Mouse (Mus musculus) liver, embryonic 16.5 days (tissue): ENCODE data around the gene Tnnc1. TPM values are rescaled to one million over a fixed set of nuclear protein-coding genes. Genes with fewer than 3 reads are reported as not detected.

Experiments used
- ATAC-seq: fragments of 200-750 bp; cut with Nextera tagmentation; 2 replicates; pipeline ENCODE4 v1.8.0; 2017; ENCODE audit warnings: low read depth, mild to moderate bottlenecking, moderate number of reproducible peaks, moderate library complexity
- H3K27ac ChIP-seq: fragments of 300-500 bp; sonication (generic); 2 replicates; pipeline ENCODE4 v1.5.1; 2014; ENCODE audit warnings: mild to moderate bottlenecking, low read length
- H3K27me3 ChIP-seq: fragments of 300-500 bp; sonication (generic); 2 replicates; pipeline ENCODE4 v1.6.1; 2014; ENCODE audit warnings: low read depth, low read length, mixed read lengths; ENCODE audit not compliant: control insufficient read depth, insufficient read depth
- H3K36me3 ChIP-seq: fragments of 300-500 bp; sonication (generic); 2 replicates; pipeline ENCODE4 v1.6.1; 2014; ENCODE audit warnings: mild to moderate bottlenecking; ENCODE audit not compliant: control insufficient read depth, insufficient read depth
- H3K4me1 ChIP-seq: fragments of 300-500 bp; sonication (generic); 2 replicates; pipeline ENCODE4 v1.6.1; 2014; ENCODE audit warnings: low read depth, low read length, mixed read lengths; ENCODE audit not compliant: control insufficient read depth
- H3K4me2 ChIP-seq: fragments of 300-500 bp; sonication (generic); 2 replicates; pipeline ENCODE4 v1.6.1; 2014; ENCODE audit warnings: low read depth, low read length, mixed read lengths
- H3K4me3 ChIP-seq: fragments of 300-500 bp; sonication (generic); 2 replicates; pipeline ENCODE4 v1.5.1; 2014; ENCODE audit warnings: low read depth, mild to moderate bottlenecking, low read length
- H3K9ac ChIP-seq: fragments of 300-500 bp; sonication (generic); 2 replicates; pipeline ENCODE4 v1.6.1; 2014; ENCODE audit warnings: low read depth, low read length
- H3K9me3 ChIP-seq: fragments of 300-500 bp; sonication (generic); replicated peaks from 2 replicates; pipeline ENCODE4 v1.6.1; 2016; ENCODE audit warnings: low read length; ENCODE audit not compliant: control insufficient read depth
- WGBS: fragments of 180-500 bp; shearing (Covaris S2); extraction: QIAGEN DNeasy Blood & Tissue Kit; methylation state at CpG from one replicate; pipeline ENCODE4 v1.1.7; 2014; ENCODE audit not compliant: insufficient replicate concordance; 5-methylcytosine and 5-hydroxymethylcytosine counted together
- polyA plus RNA-seq: library from polyadenylated mRNA; unstranded; fragments of >200 nt; fragmentation: Nextera tagmentation; extraction: Ambion mirVana; gene quantifications from 2 replicates; pipeline ENCODE4 v1.2.1, GENCODE M21; 2015

Gene Tnnc1
- polyA plus RNA-seq, 1 experiment from 2014 or later: 93.1 TPM

DNA sequence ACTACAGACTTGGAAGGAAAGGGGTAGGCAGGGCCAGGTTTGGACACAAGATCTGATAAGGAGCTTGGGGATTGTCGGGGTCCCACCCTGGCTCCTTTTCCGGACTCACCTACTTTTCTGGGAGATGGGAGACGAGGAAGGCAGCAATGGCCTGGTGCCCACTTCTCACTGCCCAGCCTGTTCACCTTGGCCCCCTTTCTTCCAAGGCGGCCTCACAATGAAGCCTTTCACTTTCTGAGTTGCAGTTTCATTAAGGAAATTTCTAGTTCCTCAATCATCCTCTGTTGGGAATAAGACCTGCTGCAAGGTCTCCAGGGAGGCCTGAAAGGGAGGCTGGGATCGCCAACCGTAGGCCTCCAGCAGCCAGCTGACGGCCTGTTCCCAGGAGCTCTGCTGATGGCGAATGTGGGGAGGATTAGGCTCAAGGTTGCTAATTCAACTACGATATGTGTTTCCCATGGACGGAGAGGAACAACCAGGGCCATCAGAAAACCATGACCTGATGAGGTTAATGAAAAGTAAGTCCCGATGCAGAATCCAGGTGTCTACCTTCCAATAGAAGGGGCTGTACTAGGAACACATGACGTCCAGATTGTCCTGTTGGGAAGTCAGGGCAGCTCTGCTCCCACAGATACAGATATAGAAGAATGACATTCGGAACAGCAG, 24.4 kb downstream of the Tnnc1 start:
- Histone ChIP-seq H3K27ac (no peak overlapping the region), H3K4me1 (peaks cover 2% of the 10 kb centered on the region), H3K36me3 (no peaks in the 10 kb centered on the region), H3K4me3 (no peak overlapping the region), H3K4me2 (no peak overlapping the region), H3K9me3 (no peaks in the 10 kb centered on the region), H3K9ac (no peak overlapping the region), H3K27me3 (0 out of 2 replicates have a peak, but pooled peaks cover 5% of the 10 kb centered on the region)
- ATAC-seq: no peak
- WGBS: 61% methylated on average over 13 of the region's 13 CpGs

DNA sequence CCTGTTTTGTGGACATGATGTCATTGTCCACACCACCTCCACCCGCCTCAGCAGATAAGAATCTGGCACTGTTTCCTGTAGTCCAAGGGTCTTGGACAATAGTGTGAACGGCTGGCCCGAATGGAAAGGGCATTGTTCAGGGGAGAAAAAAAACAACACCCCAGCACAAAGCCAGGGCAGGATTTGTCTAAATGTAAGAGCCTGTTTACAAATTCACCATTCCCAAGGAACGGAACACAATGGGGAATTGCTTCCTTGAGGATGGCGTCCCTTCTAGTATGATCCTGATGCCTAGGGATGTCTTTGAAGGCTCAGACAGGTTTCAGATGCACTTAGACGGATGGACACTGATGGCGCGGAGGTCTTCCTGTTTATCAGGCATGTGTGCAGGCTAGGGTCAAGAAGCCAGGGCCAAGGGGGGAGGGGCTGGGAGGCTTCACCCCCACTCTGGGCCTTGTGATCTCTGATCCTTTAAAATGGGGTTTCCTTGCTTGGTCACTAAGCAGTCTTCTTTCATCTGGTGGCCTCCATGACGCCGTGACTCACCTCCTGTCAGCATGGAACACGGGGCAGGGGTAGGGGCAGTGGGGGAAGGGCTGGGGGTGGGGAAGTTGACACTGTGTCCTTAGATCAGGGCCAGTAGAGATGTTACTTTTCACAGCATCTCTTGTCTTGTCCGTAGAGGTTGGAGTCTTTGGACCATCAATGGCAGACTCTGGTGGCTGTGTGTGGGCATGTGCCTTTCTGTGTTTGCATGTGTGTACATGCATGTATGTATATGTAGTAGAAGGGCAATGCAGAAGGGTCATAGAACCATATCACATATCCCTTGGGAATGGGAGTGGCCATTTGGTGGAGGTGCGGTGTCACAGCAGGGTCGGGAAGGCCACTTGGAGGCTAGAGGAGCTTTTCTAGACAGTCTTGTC, 25.2 kb downstream of the Tnnc1 start:
- Histone ChIP-seq H3K4me2 (no peak overlapping the region), H3K27me3 (0 out of 2 replicates have a peak, but pooled peaks cover 5% of the 10 kb centered on the region), H3K4me3 (no peak overlapping the region), H3K36me3 (no peaks in the 10 kb centered on the region), H3K9me3 (no peaks in the 10 kb centered on the region), H3K9ac (no peak overlapping the region), H3K4me1 (peaks cover 2% of the 10 kb centered on the region), H3K27ac (no peak overlapping the region)
- 51% methylated on average over 14 of the region's 14 CpGs for WGBS
- peak; percentile 61 for ATAC-seq

DNA sequence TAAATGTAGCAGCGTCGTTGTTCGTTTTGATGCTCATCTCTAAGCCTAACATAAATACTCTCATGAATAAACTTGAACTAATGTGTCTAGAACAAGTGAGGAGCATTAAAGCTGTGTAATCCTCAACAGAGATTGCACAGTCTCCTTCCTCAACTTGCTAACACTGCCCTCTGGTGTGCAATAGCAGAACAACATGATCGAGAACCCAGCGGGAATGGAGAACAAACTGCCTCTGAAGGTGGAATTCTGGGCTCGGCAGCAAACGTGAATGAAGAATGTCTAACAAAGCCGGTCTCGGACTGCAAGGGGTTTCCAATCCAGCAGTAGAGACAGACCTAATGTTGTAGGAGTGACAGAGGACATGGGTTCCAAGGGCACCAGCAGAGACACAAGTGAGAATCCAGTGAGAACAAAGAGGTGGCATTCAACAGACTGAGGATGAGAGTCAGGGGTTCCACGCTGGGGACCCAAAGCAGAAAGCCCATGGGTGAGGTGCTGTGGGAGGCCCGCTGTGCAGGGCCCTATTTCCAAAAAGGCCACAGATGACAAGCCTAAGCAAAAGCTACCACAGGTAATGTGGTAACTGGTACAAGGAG, 26.0 kb downstream of the Tnnc1 start:
- peak; percentile 37; the same call in 1 of the 2 replicates for ATAC-seq
- no peaks in the 10 kb centered on the region for H3K9me3 ChIP-seq
- no peak overlapping the region for H3K9ac ChIP-seq
- no peak overlapping the region for H3K4me2 ChIP-seq
- peaks cover 2% of the 10 kb centered on the region; the same call in 1 of the 2 replicates for H3K4me1 ChIP-seq
- no peak overlapping the region for H3K4me3 ChIP-seq
- no peaks in the 10 kb centered on the region for H3K36me3 ChIP-seq
- H3K27me3 ChIP-seq: 0 out of 2 replicates have a peak, but pooled peaks cover 5% of the 10 kb centered on the region
- H3K27ac ChIP-seq: no peak overlapping the region
- WGBS: 9% methylated on average over 11 of the region's 11 CpGs

DNA sequence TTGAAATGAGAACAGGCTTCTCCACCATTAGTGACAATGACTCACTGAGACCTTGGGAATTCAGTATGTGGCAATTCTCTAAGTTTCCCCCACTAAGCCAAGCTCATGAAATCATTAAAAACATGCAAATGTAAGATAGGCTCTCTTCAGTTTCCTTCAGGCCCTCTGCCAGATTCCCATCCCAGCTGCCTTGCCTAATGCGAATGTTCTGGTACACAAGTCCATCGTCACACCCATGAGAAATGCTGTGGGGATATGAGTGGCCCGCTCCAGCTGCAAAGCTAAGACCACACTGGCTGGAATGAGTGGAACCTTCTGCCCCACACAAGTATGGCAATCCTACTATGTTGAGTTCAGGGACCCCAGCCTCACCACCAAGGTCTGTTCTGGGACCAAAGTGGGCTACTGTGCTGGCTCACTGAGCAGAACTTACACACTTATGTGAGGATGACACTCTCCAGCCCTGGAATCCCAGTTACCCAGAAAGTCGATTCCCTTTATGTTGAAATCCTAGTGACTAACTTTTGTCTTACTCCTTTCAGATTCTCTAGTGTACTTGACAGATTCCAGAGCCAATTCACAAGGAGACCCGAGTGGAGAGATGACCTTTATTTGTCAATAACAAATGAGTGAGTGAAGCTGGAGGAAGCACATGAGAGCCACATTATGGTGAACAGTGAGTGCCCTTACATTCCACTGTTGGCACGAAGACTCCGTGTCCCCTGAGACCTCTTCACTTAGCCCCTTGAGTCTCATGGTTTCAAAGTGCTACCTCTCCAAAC, 29.2 kb downstream of the Tnnc1 start:
- Histone ChIP-seq H3K4me3 (no peak overlapping the region), H3K9ac (no peak overlapping the region), H3K9me3 (no peaks in the 10 kb centered on the region), H3K27me3 (no peaks in the 10 kb centered on the region), H3K36me3 (no peaks in the 10 kb centered on the region), H3K27ac (no peak overlapping the region), H3K4me2 (no peak overlapping the region), H3K4me1 (peaks cover 2% of the 10 kb centered on the region; the same call in 1 of the 2 replicates)
- WGBS: 71% methylated on average over 7 of the region's 7 CpGs
- ATAC-seq: no peak

DNA sequence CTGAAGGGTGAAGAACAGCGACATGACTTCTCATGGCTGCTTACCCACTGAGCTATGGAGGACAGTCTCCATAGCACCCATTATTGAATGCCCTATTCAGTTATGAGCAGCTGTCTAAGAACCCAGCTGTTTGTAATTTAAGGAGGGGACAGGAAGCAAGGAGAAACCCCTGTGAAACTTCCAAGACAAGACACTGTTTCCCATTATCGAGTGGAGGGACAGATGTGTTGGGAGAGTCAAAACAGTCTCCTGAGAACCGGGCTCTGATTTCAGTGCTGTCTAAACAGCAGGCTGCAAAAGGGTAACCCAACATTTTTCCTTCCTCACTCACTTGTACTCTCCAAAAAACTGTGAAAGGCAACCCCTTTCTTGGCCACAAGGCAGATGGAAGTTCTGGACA, 32.4 kb downstream of the Tnnc1 start:
- no peaks in the 10 kb centered on the region for H3K36me3 ChIP-seq
- H3K4me2 ChIP-seq: no peak overlapping the region
- H3K27ac ChIP-seq: no peak overlapping the region
- no peaks in the 10 kb centered on the region for H3K27me3 ChIP-seq
- WGBS: 72% methylated on average over 3 of the region's 3 CpGs
- H3K4me1 ChIP-seq: no peaks in the 10 kb centered on the region
- no peak overlapping the region for H3K4me3 ChIP-seq
- ATAC-seq: no peak
- H3K9me3 ChIP-seq: no peaks in the 10 kb centered on the region
- H3K9ac ChIP-seq: no peak overlapping the region

DNA sequence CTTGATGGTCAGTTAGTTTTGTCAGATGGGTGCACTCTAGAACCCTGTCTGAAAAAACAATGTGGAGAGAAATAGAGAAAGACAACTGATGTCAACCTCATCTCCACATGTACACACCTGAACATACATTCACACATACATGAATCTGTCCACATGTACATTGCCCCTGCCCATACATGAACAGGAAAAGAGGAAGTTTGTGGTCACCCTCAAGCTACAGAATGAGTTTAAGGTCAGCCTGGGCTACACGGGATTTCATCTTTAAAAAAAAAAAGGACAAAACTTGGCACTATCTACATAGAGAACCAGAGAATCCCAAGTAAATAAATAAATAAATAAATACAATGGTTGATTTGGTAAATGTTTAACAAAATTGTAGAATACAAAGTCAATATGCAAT, 36.7 kb downstream of the Tnnc1 start:
- Histone ChIP-seq H3K4me1 (peaks cover under 1% of the 10 kb centered on the region), H3K36me3 (no peaks in the 10 kb centered on the region), H3K4me2 (no peak overlapping the region), H3K9ac (no peak overlapping the region), H3K9me3 (no peaks in the 10 kb centered on the region), H3K27ac (no peak overlapping the region), H3K27me3 (no peaks in the 10 kb centered on the region), H3K4me3 (no peak overlapping the region)
- no peak for ATAC-seq
- 12% methylated on average over 1 of the region's 1 CpGs for WGBS

DNA sequence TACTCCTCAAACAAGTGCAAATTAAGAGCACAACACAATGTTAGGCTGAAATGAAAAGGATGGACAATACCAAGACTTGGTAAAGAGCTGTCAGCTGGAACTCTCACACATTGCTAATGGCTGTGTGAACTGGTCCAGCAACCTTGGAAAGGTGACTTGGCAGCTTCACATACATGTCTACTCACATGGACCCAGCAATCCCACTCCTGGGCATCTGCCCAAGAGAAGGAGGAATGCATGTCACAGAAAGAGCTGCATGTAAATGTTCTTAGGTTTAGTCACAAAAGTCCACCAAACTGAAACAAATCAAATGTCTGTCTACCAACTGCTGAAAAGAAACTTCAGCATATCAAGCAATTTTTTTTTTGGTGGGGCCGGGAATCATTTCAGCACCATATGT, 37.8 kb downstream of the Tnnc1 start:
- no peak overlapping the region for H3K4me3 ChIP-seq
- peaks cover 6% of the 10 kb centered on the region for H3K4me1 ChIP-seq
- WGBS: 84% methylated on average over 1 of the region's 1 CpGs
- no peak overlapping the region for H3K4me2 ChIP-seq
- ATAC-seq: no peak
- no peaks in the 10 kb centered on the region for H3K9me3 ChIP-seq
- no peaks in the 10 kb centered on the region for H3K27me3 ChIP-seq
- no peaks in the 10 kb centered on the region for H3K36me3 ChIP-seq
- H3K27ac ChIP-seq: no peak overlapping the region
- no peak overlapping the region for H3K9ac ChIP-seq

DNA sequence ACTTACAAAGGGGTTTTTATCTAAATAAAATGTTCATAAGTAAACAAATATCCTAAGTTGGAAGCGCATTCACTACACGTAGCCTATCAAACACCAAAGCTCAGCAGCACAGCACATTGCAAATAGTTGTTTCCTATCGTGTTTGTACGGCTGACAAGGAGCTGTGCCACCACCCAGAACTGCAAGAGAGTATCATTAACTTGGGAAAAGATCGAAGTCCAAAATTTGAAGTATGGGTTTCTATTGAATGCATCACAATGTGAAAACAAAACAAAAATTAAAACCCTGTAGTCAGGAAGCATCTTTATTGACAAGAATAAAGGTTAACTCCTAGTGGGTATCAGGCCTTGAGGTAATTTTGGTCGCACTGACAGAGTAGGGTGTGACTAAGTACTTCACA, 40.3 kb downstream of the Tnnc1 start:
- Histone ChIP-seq H3K9ac (no peak overlapping the region), H3K4me1 (peaks cover 14% of the 10 kb centered on the region), H3K27ac (no peak overlapping the region), H3K4me2 (no peak overlapping the region), H3K27me3 (no peaks in the 10 kb centered on the region), H3K4me3 (no peak overlapping the region), H3K36me3 (peaks cover 2% of the 10 kb centered on the region; the same call in 1 of the 2 replicates), H3K9me3 (no peaks in the 10 kb centered on the region)
- 73% methylated on average over 6 of the region's 6 CpGs for WGBS
- ATAC-seq: no peak
